Mouse (Mus musculus) G1E (cell line): Measurements from ENCODE around the gene Sult2b1. TPM values are rescaled to one million over a fixed set of nuclear protein-coding genes. Genes with fewer than 3 reads are reported as not detected.

Experiments
- ATAC-seq: 2 replicates; pipeline ENCODE4 v1.8.0; 2016; ENCODE audit warnings: mild to moderate bottlenecking; ENCODE audit not compliant: insufficient number of reproducible peaks, poor library complexity, low FRiP score, severe bottlenecking; ENCODE audit errors: extremely low read depth
- DNase-seq: peaks from one replicate; pipeline ENCODE4 v3.0.0; 2012; ENCODE audit warnings: low spot score
- H3K27me3 ChIP-seq: 2 replicates; pipeline ENCODE4 v1.6.1; 2012; ENCODE audit warnings: mild to moderate bottlenecking, low read length, inconsistent platforms; ENCODE audit not compliant: insufficient read depth
- H3K36me3 ChIP-seq: replicated peaks from 2 replicates; pipeline ENCODE3; 2012; ENCODE audit warnings: mild to moderate bottlenecking, inconsistent platforms
- H3K4me1 ChIP-seq: 2 replicates; pipeline ENCODE4 v1.6.1; 2012; ENCODE audit warnings: low read depth, low read length, inconsistent platforms, mixed read lengths; ENCODE audit not compliant: insufficient read depth
- H3K4me3 ChIP-seq: 2 replicates; pipeline ENCODE4 v1.5.1; 2012; ENCODE audit warnings: low read depth, mild to moderate bottlenecking, inconsistent platforms, low read length, moderate library complexity, mixed read lengths
- H3K9me3 ChIP-seq: replicated peaks from 2 replicates; pipeline ENCODE4 v1.6.1; 2012; ENCODE audit warnings: inconsistent platforms
- CTCF ChIP-seq: IDR thresholded peaks from 2 replicates; pipeline ENCODE4 v1.5.1; 2012; ENCODE audit warnings: low read depth, low read length, inconsistent platforms, mixed read lengths
- GATA1 ChIP-seq: IDR thresholded peaks from 2 replicates; pipeline ENCODE4 v1.6.1; 2012; ENCODE audit warnings: borderline replicate concordance, low read length, inconsistent platforms, mixed read lengths
- GATA2 ChIP-seq: IDR thresholded peaks from 2 replicates; pipeline ENCODE4 v1.6.1; 2012; ENCODE audit warnings: low read depth, low read length, inconsistent platforms, borderline replicate concordance
- POLR2AphosphoS5 ChIP-seq: IDR thresholded peaks from 2 replicates; pipeline ENCODE4 v1.6.1; 2012; ENCODE audit warnings: low read depth, low read length, inconsistent platforms; ENCODE audit not compliant: insufficient replicate concordance
- TAL1 ChIP-seq: conservative IDR thresholded peaks from 2 replicates; pipeline ENCODE4 v1.6.1; 2012; ENCODE audit warnings: low read depth, low read length, inconsistent platforms, mixed read lengths
- polyA plus RNA-seq: library from polyadenylated mRNA; stranded (reverse); fragments of >175 nt; gene quantifications from 2 replicates; pipeline ENCODE4 v1.2.3, GENCODE M21; 2012
- total RNA-seq, 2 experiments: library from RNA; stranded (forward) in 1 of 2; stranded (reverse) in 1 of 2; fragments of 200-1000 nt in 1 of 2; fragments of >200 nt in 1 of 2; fragmentation: Nextera tagmentation in 1 of 2; gene quantifications; 2 replicates each; pipeline ENCODE4 v1.2.3; 2014 to 2017

Sult2b1 gene
- total and polyA plus RNA-seq, 3 experiments, result 0.05 TPM; not detected in 2

GRCm38 (mm10) chr7:45749401-45749800 lies 35.1 kb downstream of the Sult2b1 start:
- TF ChIP-seq GATA2 (no peak), CTCF (no peak), POLR2AphosphoS5 (no peak), GATA1 (no peak)
- no peak overlapping the region for H3K4me3 ChIP-seq
- no peaks in the 10 kb centered on the region for H3K4me1 ChIP-seq
- peaks cover 13% of the 10 kb centered on the region for H3K27me3 ChIP-seq
- no peaks in the 10 kb centered on the region for H3K36me3 ChIP-seq
- no peaks in the 10 kb centered on the region for H3K9me3 ChIP-seq
- no peak for ATAC-seq
- DNase-seq, result no peak

- Histone ChIP-seq H3K36me3 (no peaks in the 10 kb centered on the region), H3K4me1 (no peaks in the 10 kb centered on the region), H3K9me3 (no peaks in the 10 kb centered on the region), H3K4me3 (no peak overlapping the region), H3K27me3 (peaks cover 13% of the 10 kb centered on the region)
- TF ChIP-seq CTCF, result no peak
- DNase-seq (no peak), ATAC-seq (no peak)
Observed at GRCm38 (mm10) chr7:45748110-45748509, 36.4 kb downstream of the Sult2b1 start.

GRCm38 (mm10) chr7:45747450-45747849 lies 37.0 kb downstream of the Sult2b1 start:
- Histone ChIP-seq H3K9me3 (no peaks in the 10 kb centered on the region), H3K27me3 (peaks cover 16% of the 10 kb centered on the region), H3K36me3 (no peaks in the 10 kb centered on the region), H3K4me1 (no peaks in the 10 kb centered on the region), H3K4me3 (no peak overlapping the region)
- no peak for ATAC-seq
- TF ChIP-seq POLR2AphosphoS5 (no peak), GATA1 (no peak), GATA2 (no peak), TAL1 (no peak)
- DNase-seq, result no peak

GRCm38 (mm10) chr7:45746518-45746917 lies 38.0 kb downstream of the Sult2b1 start:
- Histone ChIP-seq H3K9me3 (no peaks in the 10 kb centered on the region), H3K4me3 (no peak overlapping the region), H3K4me1 (peaks cover 7% of the 10 kb centered on the region), H3K36me3 (no peaks in the 10 kb centered on the region), H3K27me3 (peaks cover 25% of the 10 kb centered on the region)
- no peak for ATAC-seq
- no peak for DNase-seq
- TF ChIP-seq CTCF, result peak; percentile 54
- no peak for TF ChIP-seq GATA1
- TF ChIP-seq GATA2, result no peak
- TF ChIP-seq TAL1, result no peak
- no peak for TF ChIP-seq POLR2AphosphoS5

- Histone ChIP-seq H3K27me3 (peaks cover 29% of the 10 kb centered on the region), H3K4me1 (peaks cover 11% of the 10 kb centered on the region), H3K36me3 (no peaks in the 10 kb centered on the region), H3K4me3 (no peak overlapping the region), H3K9me3 (no peaks in the 10 kb centered on the region)
- no peak for DNase-seq
- no peak for ATAC-seq
- TF ChIP-seq CTCF, result no peak
- no peak for TF ChIP-seq GATA1
- TF ChIP-seq TAL1, result no peak
- no peak for TF ChIP-seq GATA2
- no peak for TF ChIP-seq POLR2AphosphoS5
Observed at GRCm38 (mm10) chr7:45744387-45744786, 40.1 kb downstream of the Sult2b1 start.

GRCm38 (mm10) chr7:45742338-45742737 lies 42.1 kb downstream of the Sult2b1 start:
- TF ChIP-seq TAL1, result no peak
- no peak for TF ChIP-seq CTCF
- TF ChIP-seq GATA1, result no peak
- TF ChIP-seq GATA2, result no peak
- no peak for TF ChIP-seq POLR2AphosphoS5
- peaks cover 23% of the 10 kb centered on the region for H3K27me3 ChIP-seq
- no peak for DNase-seq

GRCm38 (mm10) chr7:45741777-45742176 lies 42.7 kb downstream of the Sult2b1 start:
- Histone ChIP-seq H3K27me3 (peaks cover 27% of the 10 kb centered on the region), H3K36me3 (no peaks in the 10 kb centered on the region), H3K4me1 (peaks cover 15% of the 10 kb centered on the region), H3K4me3 (no peak overlapping the region), H3K9me3 (no peaks in the 10 kb centered on the region)
- DNase-seq (no peak), ATAC-seq (no peak)
- TF ChIP-seq GATA1, result no peak
- TF ChIP-seq CTCF, result no peak
- no peak for TF ChIP-seq POLR2AphosphoS5
- TF ChIP-seq TAL1, result no peak
- no peak for TF ChIP-seq GATA2

More at GRCm38 (mm10) chr7:45742338-45742737, 42.1 kb downstream of the Sult2b1 start:
- no peak for ATAC-seq
- peaks cover 11% of the 10 kb centered on the region for H3K4me1 ChIP-seq
- no peaks in the 10 kb centered on the region for H3K36me3 ChIP-seq
- no peaks in the 10 kb centered on the region for H3K9me3 ChIP-seq
- no peak overlapping the region for H3K4me3 ChIP-seq
